Mouse (Mus musculus) retina, postnatal 7 days (tissue): ENCODE measurements around the gene Rimklb.
A peak's percentile ranks its signal among the peaks of the same experiment; 100 is the strongest.
"Not testable (repeated sequence)": the region's sequence is repeated elsewhere in the genome, so short reads cannot be mapped to it uniquely, and the experiment has no call there.

Experiments used
- DNase-seq: peaks from one replicate; pipeline ENCODE4 v3.0.0-alpha.2; 2012; ENCODE audit warnings: low read depth, low spot score

Rimklb gene

GRCm38 (mm10) chr6:122495082-122495881 lies 3.3 kb downstream of the Rimklb start:
- no peak for DNase-seq

GRCm38 (mm10) chr6:122493799-122494472 lies 4.6 kb downstream of the Rimklb start:
- DNase-seq: peak; percentile 44

GRCm38 (mm10) chr6:122492479-122492878 lies 6.1 kb downstream of the Rimklb start:
- DNase-seq: no peak

GRCm38 (mm10) chr6:122491557-122491956 lies 7.0 kb downstream of the Rimklb start:
- DNase-seq: peak; percentile 50

GRCm38 (mm10) chr6:122490929-122491512 lies 7.5 kb downstream of the Rimklb start:
- DNase-seq: no peak

GRCm38 (mm10) chr6:122486297-122487117 lies 12.1 kb downstream of the Rimklb start:
- peak; percentile 79 for DNase-seq

- no peak for DNase-seq
These were observed 12.9 kb downstream of the Rimklb start for GRCm38 (mm10) chr6:122485401-122486296.

GRCm38 (mm10) chr6:122478062-122478461 lies 20.5 kb downstream of the Rimklb start:
- DNase-seq: no peak

- not testable (repeated sequence) for DNase-seq
These were observed 27.1 kb downstream of the Rimklb start for GRCm38 (mm10) chr6:122471461-122471860.

GRCm38 (mm10) chr6:122470240-122470639 lies 28.3 kb downstream of the Rimklb start:
- DNase-seq: no peak

GRCm38 (mm10) chr6:122469030-122469640 lies 29.4 kb downstream of the Rimklb start:
- DNase-seq: no peak

- DNase-seq: no peak
These were observed 32.4 kb downstream of the Rimklb start for GRCm38 (mm10) chr6:122466092-122466713.

GRCm38 (mm10) chr6:122458946-122459693 lies 39.4 kb downstream of the Rimklb start:
- no peak for DNase-seq

GRCm38 (mm10) chr6:122447848-122448247 lies 50.7 kb downstream of the Rimklb start:
- no peak for DNase-seq

- DNase-seq: no peak
These were observed 53.3 kb downstream of the Rimklb start for GRCm38 (mm10) chr6:122445215-122445614.

GRCm38 (mm10) chr6:122440632-122441226 lies 57.8 kb downstream of the Rimklb start:
- DNase-seq: no peak

GRCm38 (mm10) chr6:122439249-122439648 lies 59.3 kb downstream of the Rimklb start:
- DNase-seq: no peak

GRCm38 (mm10) chr6:122435270-122435669 lies 63.3 kb downstream of the Rimklb start:
- DNase-seq: no peak

GRCm38 (mm10) chr6:122427456-122427855 lies 71.1 kb downstream of the Rimklb start:
- no peak for DNase-seq
